Mouse (Mus musculus): ENCODE measurements around the gene Il34.

Il34 gene

DNA sequence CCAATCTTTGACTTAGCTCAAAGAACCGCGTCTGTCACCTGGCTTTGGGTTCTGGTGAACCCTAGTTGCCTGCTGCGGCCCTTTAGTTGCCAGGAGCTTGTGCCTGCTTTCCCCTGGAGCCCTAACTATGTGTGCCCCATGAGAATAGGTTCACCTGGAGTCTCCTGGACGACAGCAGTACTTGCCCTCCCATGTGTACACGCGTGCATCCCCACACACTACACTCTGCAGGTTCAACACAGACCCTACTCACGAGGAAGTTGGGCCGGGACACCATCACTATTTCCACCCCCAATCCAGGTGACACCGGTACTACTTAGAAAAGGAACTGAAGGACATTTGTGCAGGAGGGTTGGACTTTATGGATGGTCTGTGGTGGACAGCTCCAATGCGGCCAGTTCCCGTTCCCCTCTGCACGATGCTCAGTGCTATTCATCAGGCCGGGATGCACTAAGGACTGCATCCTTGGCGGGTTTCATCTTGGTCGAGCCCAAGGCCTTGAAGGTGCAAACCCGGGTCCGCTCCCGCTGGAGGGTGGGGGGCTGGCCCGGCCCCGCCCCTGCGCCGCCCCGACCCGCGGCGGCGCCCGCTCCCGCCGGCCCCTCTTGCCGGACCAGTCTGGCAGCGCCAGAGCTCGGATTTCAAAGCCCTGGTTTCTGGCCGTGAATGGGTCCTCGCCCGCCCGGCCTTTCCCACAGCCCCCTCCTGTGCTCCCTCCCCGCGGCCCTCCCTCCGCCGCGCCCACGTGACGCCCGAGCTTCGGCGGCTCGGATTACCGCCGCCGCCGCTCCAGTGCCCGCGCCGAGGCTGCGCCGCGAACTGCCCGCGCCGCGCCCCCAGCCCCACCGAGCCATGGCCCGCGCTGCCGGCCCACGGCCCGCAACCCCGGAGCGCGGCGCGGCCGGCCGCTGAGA is 84.8 kb downstream of the Il34 start, which contains the start of gene Mtss1l:
Gene Mtss1l, plus strand, starts transcription at position 792 of the 914 bp plus-strand sequence.
- peak; percentile 11 for DNase-seq (ENCODE audit: low read depth, low spot score)
- Histone ChIP-seq H3K27me3 (ENCODE audit: control insufficient read depth, insufficient read depth, low read length, poor library complexity, severe bottlenecking) (no peaks in the 10 kb centered on the region), H3K36me3 (ENCODE audit: control insufficient read depth, insufficient read depth, low read length, poor library complexity, severe bottlenecking) (no peaks in the 10 kb centered on the region)

DNA sequence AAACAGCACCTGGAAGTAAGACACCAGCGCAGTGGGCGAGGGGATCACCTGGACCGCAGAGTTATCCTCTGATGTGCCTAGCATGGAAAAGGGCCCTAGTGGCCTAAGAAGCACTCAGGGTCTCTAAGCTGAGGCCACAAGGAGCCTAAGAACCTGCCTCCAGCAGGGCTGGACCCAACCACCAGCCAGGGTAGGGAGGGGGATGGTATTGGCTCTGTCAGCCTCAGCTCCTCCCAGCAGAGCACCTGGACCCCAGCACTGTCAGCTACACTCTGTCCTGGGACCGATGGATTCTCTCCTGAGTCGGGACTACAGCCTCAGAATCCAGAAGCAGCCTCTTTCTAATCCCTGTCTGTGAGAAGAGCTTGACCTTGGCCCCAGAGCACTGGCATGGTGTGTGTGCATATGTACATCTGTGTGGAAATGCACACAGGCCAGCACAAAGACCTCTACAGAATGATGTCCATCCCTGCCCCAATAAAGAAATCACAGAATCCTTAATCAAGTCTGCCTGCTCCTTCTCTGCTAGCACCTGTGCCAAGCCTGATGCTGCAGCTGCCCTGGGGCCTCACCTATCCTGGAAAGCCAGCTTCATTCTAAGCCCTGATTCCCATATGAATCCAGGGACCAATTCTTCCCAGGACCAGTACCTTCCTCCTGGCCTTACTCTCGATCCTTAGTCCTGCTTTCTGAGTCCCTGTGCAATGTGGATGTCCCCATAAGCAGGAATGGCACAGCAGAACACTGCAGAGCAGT is 85.6 kb downstream of the Il34 start:
- DNase-seq (ENCODE audit: low read depth, low spot score): no peak
- Histone ChIP-seq H3K36me3 (ENCODE audit: control insufficient read depth, insufficient read depth, low read length, poor library complexity, severe bottlenecking) (no peaks in the 10 kb centered on the region), H3K27me3 (ENCODE audit: control insufficient read depth, insufficient read depth, low read length, poor library complexity, severe bottlenecking) (no peaks in the 10 kb centered on the region)

DNA sequence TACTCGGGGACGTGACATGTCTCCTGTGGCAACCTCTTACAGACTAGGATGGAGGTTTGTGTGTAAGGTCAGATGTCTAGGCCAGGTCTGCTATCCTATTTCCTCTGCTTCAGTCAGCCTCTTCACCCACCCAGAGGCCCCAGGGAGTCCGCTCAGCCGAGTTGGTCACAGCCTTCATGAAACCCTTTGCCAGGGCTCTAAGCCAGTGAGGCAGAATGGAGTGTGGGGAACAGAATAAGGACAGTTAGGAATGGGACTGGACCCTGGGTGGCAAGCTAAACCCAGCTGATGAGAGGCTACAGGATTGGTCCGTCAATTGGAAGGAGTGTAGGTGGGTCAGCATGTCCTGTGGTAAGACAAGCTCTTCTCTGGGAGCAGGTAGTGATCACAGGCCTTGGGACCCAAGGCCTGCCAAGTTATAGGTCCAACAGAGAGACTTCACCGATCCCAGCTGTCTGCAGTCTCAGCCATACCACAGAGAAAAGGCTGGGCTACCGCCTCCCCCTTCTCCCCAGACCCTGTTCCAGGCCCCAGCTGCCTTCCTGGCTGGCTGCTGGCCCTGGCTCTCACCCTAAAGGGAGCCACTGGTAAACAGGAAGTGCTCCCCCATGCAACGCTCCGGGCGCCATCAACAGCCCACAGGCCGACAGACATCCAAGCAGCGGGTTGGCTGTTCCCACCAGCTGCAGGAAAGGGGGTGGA is 86.6 kb downstream of the Il34 start:
- no peaks in the 10 kb centered on the region for H3K27me3 ChIP-seq (ENCODE audit: control insufficient read depth, insufficient read depth, low read length, poor library complexity, severe bottlenecking)
- no peaks in the 10 kb centered on the region for H3K36me3 ChIP-seq (ENCODE audit: control insufficient read depth, insufficient read depth, low read length, poor library complexity, severe bottlenecking)
- no peak for DNase-seq (ENCODE audit: low read depth, low spot score)

DNA sequence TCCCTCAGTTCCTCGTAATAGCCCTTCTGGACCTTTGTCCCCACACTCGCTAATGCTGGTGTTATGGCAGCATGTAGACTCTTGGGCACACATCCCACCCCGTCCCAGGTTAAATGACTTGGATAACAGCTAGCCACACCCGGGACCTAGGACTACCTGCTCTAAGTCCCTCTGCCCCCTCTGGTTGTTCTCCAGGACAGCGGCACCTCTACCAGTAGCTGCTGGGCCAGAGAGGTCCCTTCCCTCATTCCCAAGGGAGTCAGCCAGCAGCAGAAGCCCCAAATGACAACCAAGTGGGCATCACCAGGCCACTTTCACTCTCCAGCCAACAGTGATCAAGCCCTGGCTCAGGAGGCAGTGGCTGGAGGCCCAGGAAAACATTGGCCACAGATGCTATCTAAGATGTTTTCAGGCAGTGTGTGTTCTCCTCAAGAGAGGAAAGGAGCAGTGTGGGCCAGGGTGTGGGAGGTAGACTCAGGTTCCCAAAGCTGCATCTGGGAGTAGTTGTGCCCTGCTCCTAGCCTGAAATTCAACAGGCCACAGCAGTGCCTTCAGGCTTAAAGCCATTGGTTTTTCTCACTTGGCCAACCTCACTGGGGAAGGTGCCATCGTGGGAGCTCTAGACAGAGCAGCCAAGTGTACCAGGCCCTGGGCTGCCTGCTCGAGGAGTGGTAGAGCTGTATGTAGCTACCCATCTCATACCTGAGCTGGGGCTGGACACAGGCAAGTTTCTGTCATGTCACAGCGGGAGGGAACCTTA is 87.3 kb downstream of the Il34 start:
- DNase-seq (ENCODE audit: low read depth, low spot score): no peak
- Histone ChIP-seq H3K36me3 (ENCODE audit: control insufficient read depth, insufficient read depth, low read length, poor library complexity, severe bottlenecking) (peaks cover 3% of the 10 kb centered on the region), H3K27me3 (ENCODE audit: control insufficient read depth, insufficient read depth, low read length, poor library complexity, severe bottlenecking) (no peaks in the 10 kb centered on the region)

DNA sequence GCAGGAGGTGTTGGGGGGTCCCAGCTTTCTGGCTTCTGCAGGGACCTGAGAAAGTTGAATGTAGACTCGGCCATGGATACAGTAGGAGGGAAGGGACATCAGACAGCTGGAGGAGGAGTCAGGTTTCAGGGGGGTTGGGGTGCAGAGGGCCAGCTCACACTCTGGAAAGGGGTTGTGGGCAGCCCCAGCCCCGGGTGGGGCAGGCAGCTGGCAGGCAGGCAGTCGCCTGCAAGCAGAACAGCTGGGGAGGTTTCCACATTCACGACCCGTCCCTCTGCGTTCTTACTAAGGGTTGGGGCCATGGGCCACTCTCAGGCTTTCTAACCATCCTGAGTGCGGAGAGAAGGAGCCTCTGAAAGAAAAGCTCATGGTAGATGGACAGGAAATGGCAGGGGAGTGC is 88.6 kb downstream of the Il34 start:
- H3K27me3 ChIP-seq (ENCODE audit: control insufficient read depth, insufficient read depth, low read length, poor library complexity, severe bottlenecking): no peaks in the 10 kb centered on the region
- no peak for DNase-seq (ENCODE audit: low read depth, low spot score)
- peaks cover 5% of the 10 kb centered on the region for H3K36me3 ChIP-seq (ENCODE audit: control insufficient read depth, insufficient read depth, low read length, poor library complexity, severe bottlenecking)

DNA sequence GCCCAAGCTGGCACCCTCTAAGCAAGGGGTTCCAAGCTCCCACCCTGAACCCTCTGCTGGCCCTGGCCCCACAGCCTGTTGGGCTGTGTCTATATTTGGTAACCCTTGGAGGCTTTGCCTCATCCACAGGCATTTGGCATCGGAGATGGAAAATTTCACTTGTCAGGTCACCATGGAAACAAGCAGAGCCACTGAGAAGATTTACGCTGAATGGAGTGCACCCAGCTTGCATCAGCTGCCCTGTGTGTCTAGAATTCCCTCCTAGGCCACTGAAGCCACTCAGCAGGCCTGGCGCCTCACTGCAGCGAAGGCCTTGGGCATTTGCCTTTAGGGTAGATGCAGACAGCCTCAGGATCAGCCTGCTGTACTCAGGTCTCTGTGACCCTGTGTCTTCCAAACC is 89.6 kb downstream of the Il34 start:
- no peaks in the 10 kb centered on the region for H3K27me3 ChIP-seq (ENCODE audit: control insufficient read depth, insufficient read depth, low read length, poor library complexity, severe bottlenecking)
- peaks cover 8% of the 10 kb centered on the region for H3K36me3 ChIP-seq (ENCODE audit: control insufficient read depth, insufficient read depth, low read length, poor library complexity, severe bottlenecking)
- no peak for DNase-seq (ENCODE audit: low read depth, low spot score)

DNA sequence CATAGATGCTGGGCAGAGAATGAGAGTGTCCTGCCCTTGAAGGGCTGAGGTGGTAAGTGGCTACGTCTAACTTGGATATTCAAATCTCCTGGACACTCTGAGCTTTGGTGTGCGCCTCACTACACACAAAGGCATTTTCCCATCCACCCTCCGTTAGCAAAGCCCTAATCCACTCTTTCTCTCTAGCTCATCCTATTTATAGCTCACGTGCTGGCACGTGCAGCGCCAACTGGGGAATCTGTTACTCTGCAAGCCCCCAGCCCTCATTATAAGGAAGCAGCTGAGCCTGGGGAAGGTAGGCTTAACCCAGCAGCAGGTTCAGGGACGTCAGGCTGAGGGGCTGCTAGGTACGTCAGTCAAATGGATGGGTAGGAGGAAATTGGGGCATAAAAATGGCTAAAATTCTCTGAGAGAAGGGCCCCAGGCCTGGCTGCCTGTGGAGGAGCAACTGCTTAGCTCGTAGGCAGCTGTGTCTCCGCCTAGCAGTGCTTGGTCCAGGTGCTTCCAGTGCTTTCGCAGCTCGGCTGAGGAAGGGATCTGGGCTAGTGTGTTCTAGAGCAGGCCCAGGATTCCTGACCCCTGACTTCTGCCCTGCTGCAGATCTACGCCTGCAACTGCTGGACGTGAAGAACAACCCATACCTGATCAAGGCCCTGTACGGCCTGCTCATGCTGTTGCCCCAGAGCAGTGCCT is 90.8 kb downstream of the Il34 start:
- Histone ChIP-seq H3K27me3 (ENCODE audit: control insufficient read depth, insufficient read depth, low read length, poor library complexity, severe bottlenecking) (no peaks in the 10 kb centered on the region), H3K36me3 (ENCODE audit: control insufficient read depth, insufficient read depth, low read length, poor library complexity, severe bottlenecking) (peaks cover 8% of the 10 kb centered on the region)
- no peak for DNase-seq (ENCODE audit: low read depth, low spot score)

DNA sequence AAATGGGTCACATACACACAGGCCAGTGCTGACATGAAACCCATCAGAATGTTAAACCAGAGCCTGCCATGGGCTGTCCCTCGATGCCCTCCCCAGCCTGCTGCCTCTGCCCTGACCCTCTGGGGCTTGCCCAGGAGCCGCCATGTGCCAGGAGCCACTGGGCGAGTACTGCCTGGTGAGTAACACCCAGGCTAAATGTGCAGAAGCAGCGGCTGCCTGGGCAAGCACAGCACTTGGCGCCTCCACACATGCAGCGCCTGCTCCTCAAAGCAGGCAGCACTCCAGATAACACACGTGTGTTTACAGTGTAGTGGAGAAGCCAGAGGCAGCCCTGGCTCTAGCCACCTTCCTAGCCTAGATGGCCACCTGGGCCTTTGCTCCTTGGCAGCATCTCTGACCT is 92.7 kb downstream of the Il34 start:
- H3K27me3 ChIP-seq (ENCODE audit: control insufficient read depth, insufficient read depth, low read length, poor library complexity, severe bottlenecking): no peaks in the 10 kb centered on the region
- DNase-seq (ENCODE audit: low read depth, low spot score): no peak
- H3K36me3 ChIP-seq (ENCODE audit: control insufficient read depth, insufficient read depth, low read length, poor library complexity, severe bottlenecking): peaks cover 8% of the 10 kb centered on the region

DNA sequence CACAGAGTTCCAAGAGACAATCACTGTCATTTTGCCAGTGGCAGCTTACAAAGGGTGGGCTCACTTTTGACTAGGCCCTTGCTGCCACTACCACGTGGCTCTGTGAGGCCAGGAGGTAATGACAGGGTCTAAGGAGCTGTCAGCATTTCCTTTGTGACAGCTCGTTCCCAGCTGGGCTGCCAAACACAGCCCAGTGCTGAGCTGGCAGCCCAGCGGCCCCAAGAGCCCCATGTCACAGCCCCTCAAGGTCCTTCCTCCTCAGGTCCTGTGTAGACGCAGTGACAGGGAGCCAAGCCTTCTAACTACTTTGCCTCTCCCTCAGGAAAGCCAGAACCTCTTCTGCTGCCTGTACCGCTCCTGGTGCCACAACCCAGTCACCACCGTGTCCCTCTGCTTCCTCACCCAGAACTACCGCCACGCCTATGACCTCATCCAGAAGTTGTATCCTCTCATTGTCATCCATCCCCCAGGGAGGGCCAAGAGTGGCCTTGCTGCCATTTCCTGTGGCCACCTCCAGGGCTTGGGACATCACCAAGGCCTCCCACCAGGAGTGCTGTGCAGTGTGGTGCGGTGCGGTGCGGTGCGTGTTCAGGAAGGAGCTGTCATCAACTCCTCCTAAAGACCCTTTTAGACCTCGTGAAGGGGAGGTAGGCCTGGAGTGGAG is 94.3 kb downstream of the Il34 start:
- Histone ChIP-seq H3K27me3 (ENCODE audit: control insufficient read depth, insufficient read depth, low read length, poor library complexity, severe bottlenecking) (no peaks in the 10 kb centered on the region), H3K36me3 (ENCODE audit: control insufficient read depth, insufficient read depth, low read length, poor library complexity, severe bottlenecking) (peaks cover 8% of the 10 kb centered on the region)
- DNase-seq (ENCODE audit: low read depth, low spot score): no peak

DNA sequence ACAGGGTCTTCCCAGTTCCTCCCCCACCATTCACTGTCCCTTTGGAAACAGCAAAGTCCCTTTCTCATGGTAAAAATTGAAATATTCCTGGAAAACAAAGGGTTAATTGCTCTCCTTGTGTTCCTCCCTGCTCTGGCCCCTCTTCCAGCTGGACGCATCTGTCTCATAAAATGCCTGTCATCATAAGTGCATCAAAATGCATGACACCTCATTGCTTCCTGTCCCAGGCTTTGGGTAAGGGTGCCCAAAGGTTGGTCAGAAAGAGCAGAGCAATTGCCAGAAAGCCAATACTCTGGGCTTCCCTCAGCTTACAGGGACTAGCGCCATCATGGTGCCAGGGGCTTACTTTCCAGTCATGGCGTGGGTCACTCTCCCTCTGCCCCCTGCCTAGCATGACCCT is 95.1 kb downstream of the Il34 start:
- Histone ChIP-seq H3K27me3 (ENCODE audit: control insufficient read depth, insufficient read depth, low read length, poor library complexity, severe bottlenecking) (no peaks in the 10 kb centered on the region), H3K36me3 (ENCODE audit: control insufficient read depth, insufficient read depth, low read length, poor library complexity, severe bottlenecking) (peaks cover 8% of the 10 kb centered on the region)
- DNase-seq (ENCODE audit: low read depth, low spot score): no peak

DNA sequence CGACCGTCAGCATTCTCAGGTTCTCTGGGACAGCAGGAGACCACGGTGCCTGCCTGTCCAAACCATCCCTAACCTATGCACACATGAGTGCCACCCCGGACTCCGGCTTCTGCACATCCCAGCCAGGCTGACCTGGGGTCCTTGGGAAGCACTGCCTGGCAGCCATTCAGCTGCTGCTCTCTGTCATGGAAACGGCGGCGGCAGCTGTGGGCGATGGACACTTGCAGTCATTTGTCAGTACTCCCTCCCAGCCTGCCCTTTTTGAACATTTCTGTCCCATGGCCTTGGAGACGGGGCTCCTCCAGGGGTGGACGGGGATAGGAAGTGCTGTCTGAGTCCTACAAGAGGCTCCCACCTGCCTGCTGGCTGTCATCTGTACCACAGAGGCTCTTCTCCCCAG is 97.3 kb downstream of the Il34 start:
- H3K36me3 ChIP-seq (ENCODE audit: control insufficient read depth, insufficient read depth, low read length, poor library complexity, severe bottlenecking): peaks cover 5% of the 10 kb centered on the region
- no peak for DNase-seq (ENCODE audit: low read depth, low spot score)
- no peaks in the 10 kb centered on the region for H3K27me3 ChIP-seq (ENCODE audit: control insufficient read depth, insufficient read depth, low read length, poor library complexity, severe bottlenecking)

DNA sequence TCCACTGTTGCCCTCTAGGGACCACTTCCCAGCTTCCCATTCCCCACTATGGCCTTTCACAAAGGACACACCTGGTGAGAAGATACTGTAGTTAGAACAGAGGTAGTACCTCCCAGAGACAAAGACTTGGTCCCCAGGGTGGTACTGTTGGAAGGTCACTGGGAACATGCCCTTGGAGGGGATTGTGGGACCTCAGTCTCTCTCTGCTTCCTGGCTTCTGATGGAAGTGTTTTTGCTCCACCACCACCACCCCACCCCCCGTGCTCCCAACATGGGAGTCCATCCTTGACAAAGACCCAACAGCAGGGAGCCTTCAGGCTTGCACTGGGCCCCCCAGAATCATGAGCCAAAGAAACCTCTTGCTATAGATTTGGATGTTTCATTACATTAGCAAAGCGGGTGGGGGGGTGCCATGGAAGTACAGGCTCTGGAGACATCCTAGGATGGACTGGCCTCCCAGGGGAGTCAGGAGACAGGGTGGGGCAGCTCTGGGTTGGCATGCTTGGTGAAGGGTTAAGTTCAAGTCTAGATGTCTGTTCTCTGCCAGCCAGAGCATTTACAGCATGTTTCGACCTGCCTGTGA is 99.3 kb downstream of the Il34 start:
- Histone ChIP-seq H3K36me3 (ENCODE audit: control insufficient read depth, insufficient read depth, low read length, poor library complexity, severe bottlenecking) (no peaks in the 10 kb centered on the region; the same call in 1 of the 2 replicates), H3K27me3 (ENCODE audit: control insufficient read depth, insufficient read depth, low read length, poor library complexity, severe bottlenecking) (no peaks in the 10 kb centered on the region)
- no peak for DNase-seq (ENCODE audit: low read depth, low spot score)

Data from splenic B cell, adult 2 months (primary cell).